Mouse (Mus musculus) heart, adult 2 months (tissue): ENCODE measurements around the gene Sema3d. TPM values are rescaled to one million over a fixed set of nuclear protein-coding genes. Genes with fewer than 3 reads are reported as not detected.
A peak's percentile ranks its signal among the peaks of the same experiment; 100 is the strongest.

ENCODE experiments used
- DNase-seq, 2 experiments: peaks; one replicate each; pipeline ENCODE4 v3.0.0; 2021
- H3K27ac ChIP-seq: fragments of 200-600 bp; 2 replicates; pipeline ENCODE4 v1.8.1; 2022
- H3K27me3 ChIP-seq: fragments of 200-500 bp; 2 replicates; pipeline ENCODE4 v1.6.1; 2012; ENCODE audit warnings: mild to moderate bottlenecking, low read length, inconsistent platforms, mixed read lengths; ENCODE audit not compliant: control insufficient read depth, insufficient read depth
- H3K36me3 ChIP-seq: fragments of 200-500 bp; 2 replicates; pipeline ENCODE4 v1.6.1; 2012; ENCODE audit warnings: low read length, inconsistent platforms; ENCODE audit not compliant: control insufficient read depth, insufficient read depth
- H3K4me1 ChIP-seq: fragments of 200-500 bp; 2 replicates; pipeline ENCODE4 v1.6.1; 2011; ENCODE audit warnings: low read length; ENCODE audit not compliant: control insufficient read depth, insufficient read depth
- H3K4me3 ChIP-seq: fragments of 200-600 bp; 2 replicates; pipeline ENCODE4 v1.8.1; 2022
- H3K79me2 ChIP-seq: fragments of 200-500 bp; replicated peaks from 2 replicates; pipeline ENCODE4 v1.6.1; 2012; ENCODE audit warnings: mild to moderate bottlenecking, inconsistent platforms, low read length, moderate library complexity, mixed read lengths; ENCODE audit not compliant: control insufficient read depth, insufficient read depth
- H3K9ac ChIP-seq: fragments of 200-500 bp; 2 replicates; pipeline ENCODE4 v1.6.1; 2012; ENCODE audit warnings: low read depth, mild to moderate bottlenecking, control low read depth, inconsistent platforms, low read length, mixed read lengths
- CTCF ChIP-seq: fragments of 200-600 bp; IDR thresholded peaks from 2 replicates; pipeline ENCODE4 v1.8.1; 2022; ENCODE audit warnings: antibody characterized with exemption, mild to moderate bottlenecking, moderate library complexity
- EP300 ChIP-seq: fragments of 200-500 bp; IDR thresholded peaks from 2 replicates; pipeline ENCODE4 v1.6.1; 2011; ENCODE audit warnings: low read depth, low read length, control low read depth; ENCODE audit not compliant: insufficient read depth
- POLR2A ChIP-seq: fragments of 200-500 bp; IDR thresholded peaks from 2 replicates; pipeline ENCODE4 v1.6.1; 2011; ENCODE audit warnings: mild to moderate bottlenecking, low read depth, low read length, control low read depth; ENCODE audit not compliant: insufficient read depth
- WGBS: fragments of 180-500 bp; shearing (Covaris S2); methylation state at CpG from one replicate; pipeline ENCODE4 v1.1.7; 2018; 5-methylcytosine and 5-hydroxymethylcytosine counted together
- intact Hi-C: fragments of 180-260 bp; cut with DNase I; formaldehyde crosslinking; loops from one replicate; pipeline ENCODE4 v1.15.1; 2025
- polyA plus RNA-seq: library from polyadenylated mRNA; depleted of rRNA; stranded (reverse); fragments of >200 nt; gene quantifications from 2 replicates; pipeline ENCODE4 v1.2.3, GENCODE M21; 2012
- total RNA-seq, 2 experiments: library from RNA; stranded (reverse); gene quantifications; 2 replicates each; pipeline ENCODE4 v1.2.3; 2021

Sema3d gene
- total and polyA plus RNA-seq, 3 experiments, result 1.4 to 4.5 (median 3.5) TPM

- Histone ChIP-seq H3K4me1 (no peaks in the 10 kb centered on the region), H3K9ac (no peak overlapping the region), H3K27ac (no peak overlapping the region), H3K4me3 (no peak overlapping the region), H3K36me3 (no peaks in the 10 kb centered on the region), H3K27me3 (no peaks in the 10 kb centered on the region), H3K79me2 (no peaks in the 10 kb centered on the region)
- TF ChIP-seq EP300 (no peak), POLR2A (no peak), CTCF (no peak)
- 89% methylated on average over 4 of the region's 4 CpGs for WGBS
- intact Hi-C loops, result no loop called here
- no peak for DNase-seq
Measured at GRCm38 (mm10) chr5:12515283-12515682, 132.1 kb downstream of the Sema3d start.

- Histone ChIP-seq H3K4me3 (no peak overlapping the region), H3K9ac (no peak overlapping the region), H3K36me3 (no peaks in the 10 kb centered on the region), H3K4me1 (no peaks in the 10 kb centered on the region), H3K27me3 (no peaks in the 10 kb centered on the region), H3K27ac (no peak overlapping the region), H3K79me2 (no peaks in the 10 kb centered on the region)
- DNase-seq, result no peak
- TF ChIP-seq CTCF (no peak), POLR2A (no peak), EP300 (no peak)
- intact Hi-C loops, result no loop called here
- 72% methylated on average over 4 of the region's 4 CpGs for WGBS
Measured at GRCm38 (mm10) chr5:12525235-12525767, 142.1 kb downstream of the Sema3d start.

GRCm38 (mm10) chr5:12528596-12528995, 145.4 kb downstream of the Sema3d start:
- no peaks in the 10 kb centered on the region for H3K27me3 ChIP-seq
- WGBS, result 95% methylated on average over 2 of the region's 2 CpGs
- TF ChIP-seq CTCF, result no peak
- TF ChIP-seq EP300, result no peak
- TF ChIP-seq POLR2A, result no peak
- H3K79me2 ChIP-seq, result no peaks in the 10 kb centered on the region
- H3K9ac ChIP-seq, result no peak overlapping the region
- no peak overlapping the region for H3K4me3 ChIP-seq
- no peaks in the 10 kb centered on the region for H3K36me3 ChIP-seq
- H3K27ac ChIP-seq, result no peak overlapping the region
- no peak for DNase-seq
- intact Hi-C loops, result no loop called here
- no peaks in the 10 kb centered on the region for H3K4me1 ChIP-seq

- Histone ChIP-seq H3K9ac (no peak overlapping the region), H3K4me3 (no peak overlapping the region), H3K4me1 (no peaks in the 10 kb centered on the region), H3K79me2 (no peaks in the 10 kb centered on the region), H3K36me3 (no peaks in the 10 kb centered on the region), H3K27ac (no peak overlapping the region), H3K27me3 (no peaks in the 10 kb centered on the region)
- no peak for DNase-seq
- 63% methylated on average over 1 of the region's 1 CpGs for WGBS
- TF ChIP-seq CTCF, result no peak
- TF ChIP-seq POLR2A, result no peak
- TF ChIP-seq EP300, result no peak
- intact Hi-C loops, result no loop called here
Measured at GRCm38 (mm10) chr5:12529771-12530170, 146.6 kb downstream of the Sema3d start.

GRCm38 (mm10) chr5:12541268-12541667, 158.1 kb downstream of the Sema3d start:
- no peak for DNase-seq
- TF ChIP-seq CTCF (peak; percentile 70), EP300 (no peak)
- no peak overlapping the region for H3K9ac ChIP-seq
- no peaks in the 10 kb centered on the region for H3K79me2 ChIP-seq
- H3K27ac ChIP-seq, result no peak overlapping the region
- H3K36me3 ChIP-seq, result no peaks in the 10 kb centered on the region
- no peak overlapping the region for H3K4me3 ChIP-seq
- H3K4me1 ChIP-seq, result no peaks in the 10 kb centered on the region
- no peaks in the 10 kb centered on the region for H3K27me3 ChIP-seq
- intact Hi-C loops, result loop anchor here (5.0 kb wide), 2 partner anchors 159 to 509 kb away; partner anchors contain the start of gene Sema3d
- WGBS, result 18% methylated on average over 2 of the region's 2 CpGs

GRCm38 (mm10) chr5:12549046-12549669, 166.0 kb downstream of the Sema3d start:
- H3K4me1 ChIP-seq, result no peaks in the 10 kb centered on the region

More at GRCm38 (mm10) chr5:12549046-12549669, 166.0 kb downstream of the Sema3d start:
- no peak overlapping the region for H3K27ac ChIP-seq
- DNase-seq, result no peak
- 76% methylated on average over 8 of the region's 8 CpGs for WGBS
- no peak for TF ChIP-seq POLR2A
- no peak for TF ChIP-seq EP300
- H3K27me3 ChIP-seq, result no peaks in the 10 kb centered on the region
- H3K4me3 ChIP-seq, result no peak overlapping the region
- no peak overlapping the region for H3K9ac ChIP-seq
- H3K79me2 ChIP-seq, result no peaks in the 10 kb centered on the region
- intact Hi-C loops, result no loop called here
- no peaks in the 10 kb centered on the region for H3K36me3 ChIP-seq
